Mouse (Mus musculus): Measurements from ENCODE around the gene Chil1. TPM values are rescaled to one million over a fixed set of nuclear protein-coding genes. Genes with fewer than 3 reads are reported as not detected.

The Chil1 gene
- polyA plus RNA-seq, 1 experiment from 2014 or later, result 0.57 TPM

DNA sequence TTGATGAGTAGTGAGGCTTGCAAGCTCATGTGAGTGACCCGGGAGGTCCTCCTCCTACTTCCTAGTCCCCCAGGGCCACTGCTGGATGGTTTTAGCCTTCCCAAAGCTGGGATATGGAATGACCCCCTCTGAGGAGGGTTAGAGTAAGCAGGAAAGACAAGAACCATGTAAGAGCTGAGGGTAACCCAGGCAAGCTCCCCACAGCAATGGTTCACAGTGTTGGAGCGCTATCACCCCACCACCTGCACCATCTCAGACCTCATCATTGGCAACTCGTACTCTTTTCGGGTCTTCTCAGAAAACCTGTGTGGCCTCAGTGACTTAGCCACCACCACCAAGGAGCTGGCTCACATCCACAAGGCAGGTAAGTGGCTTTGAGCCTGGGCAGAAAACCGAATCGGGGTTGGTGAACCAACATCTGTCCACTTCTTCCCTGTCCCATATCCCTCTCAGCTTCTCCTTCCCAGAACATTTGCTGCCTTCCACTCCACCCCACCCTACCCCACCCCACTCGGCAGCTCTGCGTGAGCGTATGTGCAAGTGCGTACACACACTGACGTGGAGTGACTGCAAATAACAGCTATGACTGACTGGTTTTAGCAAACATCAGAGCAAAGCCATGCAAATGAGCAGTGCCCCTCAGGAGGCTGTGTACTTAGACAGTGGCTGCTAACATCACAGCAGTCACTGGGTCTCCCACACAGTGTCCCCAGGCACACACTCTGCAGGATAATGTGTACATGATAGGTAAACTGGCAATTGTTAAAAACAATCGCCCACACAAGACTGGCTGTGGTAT, 16.4 kb downstream of the Chil1 start:
- Histone ChIP-seq H3K9ac (ENCODE audit: low read depth, low read length) (no peak overlapping the region), H3K27ac (ENCODE audit: low read length) (no peak overlapping the region), H3K4me1 (ENCODE audit: control insufficient read depth, insufficient read depth, low read length) (peaks cover 20% of the 10 kb centered on the region), H3K9me3 (ENCODE audit: control insufficient read depth, low read length) (no peaks in the 10 kb centered on the region), H3K4me3 (ENCODE audit: low read length) (no peak overlapping the region), H3K27me3 (replicated peaks; ENCODE audit: control insufficient read depth, insufficient read depth, low read length) (no peaks in the 10 kb centered on the region), H3K4me2 (ENCODE audit: low read depth, low read length) (no peak overlapping the region), H3K36me3 (ENCODE audit: control insufficient read depth, insufficient read depth, low read length) (no peaks in the 10 kb centered on the region)
- 72% methylated on average over 12 of the region's 12 CpGs for WGBS
- no peak for ATAC-seq

GRCm38 (mm10) chr1:134200481-134200880, 18.5 kb downstream of the Chil1 start:
- H3K27me3 ChIP-seq (replicated peaks; ENCODE audit: control insufficient read depth, insufficient read depth, low read length), result no peaks in the 10 kb centered on the region
- no peak overlapping the region for H3K4me2 ChIP-seq (ENCODE audit: low read depth, low read length)
- no peaks in the 10 kb centered on the region for H3K9me3 ChIP-seq (ENCODE audit: control insufficient read depth, low read length)
- no peak overlapping the region for H3K9ac ChIP-seq (ENCODE audit: low read depth, low read length)
- ATAC-seq, result no peak
- 49% methylated on average over 2 of the region's 2 CpGs for WGBS
- no peak overlapping the region for H3K27ac ChIP-seq (ENCODE audit: low read length)
- H3K36me3 ChIP-seq (ENCODE audit: control insufficient read depth, insufficient read depth, low read length), result no peaks in the 10 kb centered on the region
- H3K4me3 ChIP-seq (ENCODE audit: low read length), result no peak overlapping the region
- peaks cover 15% of the 10 kb centered on the region for H3K4me1 ChIP-seq (ENCODE audit: control insufficient read depth, insufficient read depth, low read length)

DNA sequence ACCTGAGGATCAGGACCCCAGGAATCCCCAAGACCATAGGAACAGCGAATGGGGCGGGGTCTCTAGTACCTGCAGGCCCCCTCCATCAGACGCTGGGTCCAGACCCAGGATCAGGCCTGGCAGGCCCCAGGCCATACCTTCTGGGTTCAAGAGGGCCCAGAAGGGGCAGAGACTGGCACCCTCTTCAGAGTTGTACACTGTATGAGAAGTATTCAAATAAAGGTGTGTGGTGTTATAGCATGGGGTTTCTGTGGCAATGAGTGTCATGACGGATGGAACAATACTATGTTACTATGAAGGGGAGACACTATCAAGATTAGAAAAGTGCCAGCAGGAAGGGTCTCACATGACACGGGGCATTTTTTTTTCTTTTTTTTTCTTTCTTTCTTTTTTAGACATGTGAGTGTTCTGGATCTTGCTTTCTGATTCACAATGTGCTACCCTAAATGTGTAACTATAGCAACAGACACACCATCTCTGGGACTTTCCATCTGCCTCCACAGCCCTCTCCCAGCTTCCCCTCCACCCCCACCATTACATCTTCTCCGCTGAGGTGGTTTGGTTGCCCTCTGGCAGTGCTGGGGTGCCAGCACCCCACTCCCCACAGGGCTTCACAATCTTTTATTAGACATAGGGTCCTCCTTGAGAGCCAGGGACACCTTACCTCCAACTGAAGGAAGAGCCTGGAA, 19.2 kb downstream of the Chil1 start:
- H3K9me3 ChIP-seq (ENCODE audit: control insufficient read depth, low read length), result no peaks in the 10 kb centered on the region
- peaks cover 12% of the 10 kb centered on the region for H3K4me1 ChIP-seq (ENCODE audit: control insufficient read depth, insufficient read depth, low read length)
- no peak overlapping the region for H3K9ac ChIP-seq (ENCODE audit: low read depth, low read length)
- no peak overlapping the region for H3K27ac ChIP-seq (ENCODE audit: low read length)
- no peak for ATAC-seq
- 87% methylated on average over 6 of the region's 6 CpGs for WGBS
- H3K36me3 ChIP-seq (ENCODE audit: control insufficient read depth, insufficient read depth, low read length), result no peaks in the 10 kb centered on the region
- no peak overlapping the region for H3K4me2 ChIP-seq (ENCODE audit: low read depth, low read length)
- H3K27me3 ChIP-seq (replicated peaks; ENCODE audit: control insufficient read depth, insufficient read depth, low read length), result no peaks in the 10 kb centered on the region
- no peak overlapping the region for H3K4me3 ChIP-seq (ENCODE audit: low read length)

DNA sequence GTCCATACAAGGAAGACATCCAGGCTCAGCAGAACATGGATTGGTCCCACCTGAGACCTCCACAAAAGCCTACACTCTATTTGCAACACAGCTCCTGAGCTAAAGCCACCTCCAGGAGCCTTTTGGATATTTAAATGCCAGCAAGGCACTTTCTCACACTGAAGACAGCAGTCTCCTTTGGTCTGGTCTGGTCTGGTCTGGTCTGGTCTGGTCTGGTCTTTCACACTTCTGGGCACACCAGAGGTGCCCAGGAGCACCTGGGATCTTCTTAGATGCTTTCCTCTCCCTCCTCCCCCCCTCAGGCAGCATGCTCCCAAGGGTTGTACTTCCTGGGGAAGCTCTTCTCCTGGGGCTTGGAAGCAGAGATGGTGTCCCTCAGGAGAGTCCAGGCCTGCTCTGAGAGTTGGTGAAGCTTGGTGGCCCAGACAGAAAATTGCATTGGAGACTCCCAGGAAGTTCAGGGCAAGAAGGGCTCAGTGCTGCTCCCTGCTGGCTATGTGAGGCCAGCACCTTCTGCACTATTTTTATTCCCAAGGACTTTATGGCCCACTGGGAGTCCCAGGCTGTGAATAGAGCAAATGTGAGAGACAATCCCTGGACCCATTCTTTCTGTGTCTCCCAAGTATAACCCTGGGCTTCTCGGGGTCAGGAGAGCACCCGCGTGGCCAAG, 19.9 kb downstream of the Chil1 start:
- 57% methylated on average over 3 of the region's 3 CpGs for WGBS
- H3K4me2 ChIP-seq (ENCODE audit: low read depth, low read length), result no peak overlapping the region
- H3K27me3 ChIP-seq (replicated peaks; ENCODE audit: control insufficient read depth, insufficient read depth, low read length), result no peaks in the 10 kb centered on the region
- H3K9ac ChIP-seq (ENCODE audit: low read depth, low read length), result no peak overlapping the region
- H3K36me3 ChIP-seq (ENCODE audit: control insufficient read depth, insufficient read depth, low read length), result no peaks in the 10 kb centered on the region
- no peaks in the 10 kb centered on the region for H3K9me3 ChIP-seq (ENCODE audit: control insufficient read depth, low read length)
- no peak overlapping the region for H3K27ac ChIP-seq (ENCODE audit: low read length)
- ATAC-seq, result no peak
- H3K4me3 ChIP-seq (ENCODE audit: low read length), result no peak overlapping the region
- H3K4me1 ChIP-seq (ENCODE audit: control insufficient read depth, insufficient read depth, low read length), result peaks cover 17% of the 10 kb centered on the region

DNA sequence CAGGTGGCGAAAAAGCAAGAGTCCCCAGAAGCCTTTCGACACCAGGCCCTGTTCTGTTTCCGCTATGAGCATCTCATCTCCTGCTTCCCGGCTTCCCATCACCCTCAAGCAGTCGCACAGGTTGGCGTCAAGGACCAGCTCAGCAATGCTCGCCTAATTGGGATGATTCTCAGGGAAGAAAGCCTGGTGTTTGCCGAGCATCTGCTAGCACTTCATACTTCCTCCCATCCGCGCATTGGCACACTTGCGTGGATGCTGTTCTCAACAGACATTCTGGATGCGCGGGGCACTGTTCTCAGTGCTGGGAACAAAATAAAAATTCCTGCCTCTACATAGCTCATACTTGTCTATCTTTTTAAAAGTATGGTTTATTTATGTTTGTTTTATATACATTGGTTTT, 22.3 kb downstream of the Chil1 start:
- no peaks in the 10 kb centered on the region for H3K9me3 ChIP-seq (ENCODE audit: control insufficient read depth, low read length)
- no peak overlapping the region for H3K9ac ChIP-seq (ENCODE audit: low read depth, low read length)
- H3K4me2 ChIP-seq (ENCODE audit: low read depth, low read length), result no peak overlapping the region
- WGBS, result 91% methylated on average over 13 of the region's 13 CpGs
- no peak overlapping the region for H3K4me3 ChIP-seq (ENCODE audit: low read length)
- no peak overlapping the region for H3K27ac ChIP-seq (ENCODE audit: low read length)
- no peaks in the 10 kb centered on the region for H3K36me3 ChIP-seq (ENCODE audit: control insufficient read depth, insufficient read depth, low read length)
- H3K27me3 ChIP-seq (replicated peaks; ENCODE audit: control insufficient read depth, insufficient read depth, low read length), result no peaks in the 10 kb centered on the region
- peaks cover 18% of the 10 kb centered on the region for H3K4me1 ChIP-seq (ENCODE audit: control insufficient read depth, insufficient read depth, low read length)
- ATAC-seq, result no peak

GRCm38 (mm10) chr1:134205296-134206018, 23.5 kb downstream of the Chil1 start:
- ATAC-seq, result peak; percentile 93
- no peak overlapping the region for H3K4me3 ChIP-seq (ENCODE audit: low read length)
- peak overlapping the region; percentile 78 for H3K27ac ChIP-seq (ENCODE audit: low read length)
- H3K9me3 ChIP-seq (ENCODE audit: control insufficient read depth, low read length), result no peaks in the 10 kb centered on the region
- H3K4me1 ChIP-seq (ENCODE audit: control insufficient read depth, insufficient read depth, low read length), result peaks cover 18% of the 10 kb centered on the region
- H3K9ac ChIP-seq (ENCODE audit: low read depth, low read length), result 0 out of 2 replicates have a peak overlapping the region, but pooled peaks have one; percentile 16
- 30% methylated on average over 9 of the region's 9 CpGs for WGBS
- no peaks in the 10 kb centered on the region for H3K36me3 ChIP-seq (ENCODE audit: control insufficient read depth, insufficient read depth, low read length)
- no peaks in the 10 kb centered on the region for H3K27me3 ChIP-seq (replicated peaks; ENCODE audit: control insufficient read depth, insufficient read depth, low read length)
- H3K4me2 ChIP-seq (ENCODE audit: low read depth, low read length), result no peak overlapping the region

DNA sequence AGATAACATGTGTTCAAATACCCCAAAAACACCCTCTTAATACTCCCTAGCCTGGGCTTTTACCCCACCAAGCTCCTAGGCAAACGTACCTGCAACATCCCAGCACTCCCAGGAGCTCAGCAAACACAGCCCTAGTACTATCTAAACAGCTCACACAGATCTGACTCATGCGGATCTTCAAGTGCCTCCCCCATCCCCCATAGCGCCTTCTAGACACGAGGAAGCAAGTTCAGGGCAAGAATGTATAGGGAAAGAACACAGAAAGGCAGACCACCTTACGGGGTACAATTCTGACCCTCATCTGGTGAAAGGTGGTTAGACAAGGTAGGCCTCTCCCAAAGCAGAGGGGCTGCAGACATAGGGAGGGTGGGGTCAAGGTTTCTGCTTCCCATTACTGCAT, 24.1 kb downstream of the Chil1 start:
- peak overlapping the region; percentile 20; the same call in 1 of the 2 replicates for H3K9ac ChIP-seq (ENCODE audit: low read depth, low read length)
- no peaks in the 10 kb centered on the region for H3K27me3 ChIP-seq (replicated peaks; ENCODE audit: control insufficient read depth, insufficient read depth, low read length)
- 16% methylated on average over 5 of the region's 5 CpGs for WGBS
- H3K4me1 ChIP-seq (ENCODE audit: control insufficient read depth, insufficient read depth, low read length), result peaks cover 23% of the 10 kb centered on the region
- H3K4me3 ChIP-seq (ENCODE audit: low read length), result no peak overlapping the region
- peak overlapping the region; percentile 19; the same call in 1 of the 2 replicates for H3K4me2 ChIP-seq (ENCODE audit: low read depth, low read length)
- peak overlapping the region; percentile 78 for H3K27ac ChIP-seq (ENCODE audit: low read length)
- no peaks in the 10 kb centered on the region for H3K36me3 ChIP-seq (ENCODE audit: control insufficient read depth, insufficient read depth, low read length)
- H3K9me3 ChIP-seq (ENCODE audit: control insufficient read depth, low read length), result no peaks in the 10 kb centered on the region
- peak; percentile 72 for ATAC-seq

- Histone ChIP-seq H3K9ac (ENCODE audit: low read depth, low read length) (no peak overlapping the region), H3K27ac (ENCODE audit: low read length) (no peak overlapping the region), H3K4me2 (ENCODE audit: low read depth, low read length) (no peak overlapping the region), H3K4me3 (ENCODE audit: low read length) (no peak overlapping the region), H3K4me1 (ENCODE audit: control insufficient read depth, insufficient read depth, low read length) (peaks cover 31% of the 10 kb centered on the region), H3K27me3 (replicated peaks; ENCODE audit: control insufficient read depth, insufficient read depth, low read length) (no peaks in the 10 kb centered on the region), H3K36me3 (ENCODE audit: control insufficient read depth, insufficient read depth, low read length) (no peaks in the 10 kb centered on the region), H3K9me3 (ENCODE audit: control insufficient read depth, low read length) (no peaks in the 10 kb centered on the region)
- WGBS, result 75% methylated on average over 6 of the region's 6 CpGs
- ATAC-seq, result no peak
These were observed 28.3 kb downstream of the Chil1 start for GRCm38 (mm10) chr1:134210179-134210755.

Measured in intestine, embryonic 16.5 days (tissue).